Comparison of ENCODE assay signal across 14 mouse cellular contexts in genomic region chr15:85238821-85239745, GRCm38 (mm10). TPM values are rescaled to one million over a fixed set of nuclear protein-coding genes. Genes with fewer than 3 reads are reported as not detected.
DNase-seq lines count a peak whose midpoint lies in the region; ATAC-seq and TF ChIP-seq lines count a peak whose summit lies in the region.
"Had no signal": no experiment of that assay in that cellular context is flagged by ENCODE, and none has a peak within 500 bp of the region (broad histone marks: within the 10 kb centered on the region; RNA-seq: fewer than 3 reads in every experiment).

No protein-coding gene starts in this region.

- H3K4me3 ChIP-seq in hindbrain, postnatal 0 days (ENCODE audit: low read length) = no peak overlapping the region
- no peak overlapping the region for H3K4me3 ChIP-seq in hindbrain, embryonic 13.5 days
- H3K4me3 ChIP-seq: embryonic facial prominence, embryonic 10.5 days; forebrain, embryonic 13.5 days; heart, embryonic 13.5 days; lung, embryonic 15.5 days had no signal

- ATAC-seq in hindbrain, postnatal 0 days = peak; percentile 40; the same call in 1 of the 2 replicates
- ATAC-seq in hindbrain, embryonic 13.5 days (ENCODE audit: low FRiP score) = no peak
- ATAC-seq: forebrain, embryonic 13.5 days; intestine, embryonic 16.5 days had no signal

- 70% methylated on average over 22 of the region's 22 CpGs for WGBS in hindbrain, postnatal 0 days
- 85% methylated on average over 22 of the region's 22 CpGs for WGBS in hindbrain, embryonic 13.5 days

- no peak overlapping the region for H3K4me2 ChIP-seq in hindbrain, postnatal 0 days (ENCODE audit: low read depth, low read length)
- no peak overlapping the region for H3K4me2 ChIP-seq in hindbrain, embryonic 13.5 days
- H3K4me2 ChIP-seq: forebrain, embryonic 13.5 days; heart, embryonic 13.5 days; lung, embryonic 15.5 days had no signal

- DNase-seq in hindbrain, postnatal 0 days (ENCODE audit: low spot score) = peak; percentile 21
- peak; percentile 47 for DNase-seq in gastrocnemius, postnatal 10 days
- peak; percentile 68 to 73 for DNase-seq in heart, postnatal 36 days
- DNase-seq in kidney, postnatal 4 days = peak; percentile 24 to 40
- DNase-seq in thymus, postnatal 25 days = no peak
- DNase-seq in yolk sac, embryonic 10.5 days (ENCODE audit: low spot score) = no peak
- no peak for DNase-seq in cerebellum, adult 11-12 months

- no peaks in the 10 kb centered on the region for H3K4me1 ChIP-seq in hindbrain, postnatal 0 days (ENCODE audit: insufficient read depth, low read length)
- no peaks in the 10 kb centered on the region for H3K4me1 ChIP-seq in hindbrain, embryonic 13.5 days (replicated peaks)
- H3K4me1 ChIP-seq: embryonic facial prominence, embryonic 10.5 days; forebrain, embryonic 13.5 days; heart, embryonic 13.5 days; lung, embryonic 15.5 days had no signal

- no peaks in the 10 kb centered on the region for H3K9me3 ChIP-seq in hindbrain, postnatal 0 days (ENCODE audit: low read length)
- no peaks in the 10 kb centered on the region for H3K9me3 ChIP-seq in hindbrain, embryonic 13.5 days
- H3K9me3 ChIP-seq: embryonic facial prominence, embryonic 10.5 days; forebrain, embryonic 13.5 days; heart, embryonic 13.5 days; lung, embryonic 15.5 days had no signal

- H3K9ac ChIP-seq in hindbrain, postnatal 0 days (replicated peaks; ENCODE audit: low read length) = no peak overlapping the region
- no peak overlapping the region for H3K9ac ChIP-seq in hindbrain, embryonic 13.5 days
- H3K9ac ChIP-seq: forebrain, embryonic 13.5 days; heart, embryonic 13.5 days; lung, embryonic 15.5 days had no signal

- no peaks in the 10 kb centered on the region for H3K27me3 ChIP-seq in hindbrain, postnatal 0 days (ENCODE audit: insufficient read depth, low read length)
- H3K27me3 ChIP-seq in hindbrain, embryonic 13.5 days = no peaks in the 10 kb centered on the region
- H3K27me3 ChIP-seq: forebrain, embryonic 13.5 days; lung, embryonic 15.5 days had no signal

- intact Hi-C loops in heart, postnatal 36 days (cut with DNase I) = no loop called here

- peaks cover 10% of the 10 kb centered on the region; the same call in 1 of the 2 replicates for H3K36me3 ChIP-seq in hindbrain, postnatal 0 days (ENCODE audit: insufficient read depth, low read length)
- peaks cover 53% of the 10 kb centered on the region for H3K36me3 ChIP-seq in hindbrain, embryonic 13.5 days

- TF ChIP-seq CTCF in hindbrain, postnatal 0 days (IDR thresholded peaks at IDR 0.05; ENCODE audit: low read depth) = no peak

- no peak overlapping the region for H3K27ac ChIP-seq in hindbrain, postnatal 0 days
- H3K27ac ChIP-seq in hindbrain, embryonic 13.5 days = no peak overlapping the region
- H3K27ac ChIP-seq: embryonic facial prominence, embryonic 10.5 days; forebrain, embryonic 13.5 days; heart, embryonic 13.5 days; lung, embryonic 15.5 days had no signal

RNA-seq across cellular contexts. Expression of gene Fbln1, which starts 33.3 kb away (rescaled TPM):
- total RNA-seq in hindbrain, postnatal 0 days (2014; rRNA removed) = 68.4 and 73.9 TPM in 2 replicates
- 48.3 and 52.1 TPM in 2 replicates for polyA plus RNA-seq in hindbrain, postnatal 0 days (2015; fragmentation: Nextera tagmentation; extraction: Ambion mirVana)
- 60.7 and 65.1 TPM in 2 replicates for polyA plus RNA-seq in hindbrain, embryonic 13.5 days (2015; fragmentation: Nextera tagmentation; extraction: Ambion mirVana)
- 10 to 100 TPM; 18.7 to 23.4 TPM for total RNA-seq in gastrocnemius, postnatal 10 days (2021)
- 10 to 100 TPM; 88.9 to 98.0 TPM for total RNA-seq in heart, postnatal 36 days (2021)
- total RNA-seq: monocyte, adult 5-6 weeks had no signal

Comparison
In these comparisons a context has a peak if more than half of its experiments do, and no peak if none do; other contexts are left out.
1. DNase-seq: peak in hindbrain, postnatal 0 days (single experiment), gastrocnemius, postnatal 10 days (single experiment), heart, postnatal 36 days (2 of 2) and kidney, postnatal 4 days (2 of 2); none in thymus, postnatal 25 days (single experiment), yolk sac, embryonic 10.5 days (single experiment) and cerebellum, adult 11-12 months (single experiment).